Mouse (Mus musculus): ENCODE measurements at regions not wholly inside any gene's neighbourhood (a gene's known extent, or its start where the extent isn't known, plus 50 kb on each side); places are given as distances from the start of the nearest gene placed in this dataset.

GRCm38 (mm10) chr4:84102736-84103135 is 572.3 kb downstream of the Bnc2 start:
- DNase-seq (ENCODE audit: low spot score), result no peak

- DNase-seq (ENCODE audit: low spot score), result no peak
Observed at GRCm38 (mm10) chr4:84108592-84108991, 566.5 kb downstream of the Bnc2 start.

DNA sequence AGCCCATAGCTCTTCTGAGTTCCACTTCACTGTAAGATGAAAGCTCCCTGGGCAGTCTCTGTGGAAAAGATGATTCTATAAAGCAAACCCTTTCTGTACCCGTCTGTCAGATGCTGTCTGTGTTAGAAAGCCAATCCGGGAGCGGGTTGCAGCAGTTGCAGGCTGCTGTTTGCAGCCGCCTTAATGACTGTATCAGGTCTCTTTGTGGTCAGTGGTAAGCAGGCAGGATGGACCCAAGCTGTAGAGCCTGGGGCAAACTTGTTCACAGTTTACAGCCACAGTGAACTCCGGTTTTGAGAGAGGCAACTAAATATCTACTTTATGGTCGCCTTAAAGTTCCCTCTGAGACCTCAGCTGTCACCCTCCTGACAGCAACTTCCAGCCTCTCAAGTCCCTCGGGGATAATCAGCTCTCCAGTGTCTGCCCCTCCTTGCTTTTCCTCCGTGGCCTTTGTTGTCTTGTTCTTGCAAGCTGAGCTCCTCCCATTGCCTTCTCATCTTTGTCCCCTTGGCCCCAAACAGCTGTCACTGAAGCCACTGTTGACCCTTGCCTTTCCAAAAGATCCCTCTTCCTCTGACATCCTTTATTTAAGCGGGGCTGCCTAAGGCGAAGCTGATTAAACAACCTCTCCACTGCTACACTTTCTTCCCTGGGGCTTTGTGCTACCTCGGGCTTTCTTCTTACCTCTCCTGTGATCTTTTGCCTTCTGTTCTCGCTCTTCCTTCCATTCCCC is 565.1 kb downstream of the Bnc2 start:
- no peak for DNase-seq (ENCODE audit: low spot score)

GRCm38 (mm10) chr4:84114162-84115040 is 560.7 kb downstream of the Bnc2 start:
- no peak for DNase-seq (ENCODE audit: low spot score)

DNA sequence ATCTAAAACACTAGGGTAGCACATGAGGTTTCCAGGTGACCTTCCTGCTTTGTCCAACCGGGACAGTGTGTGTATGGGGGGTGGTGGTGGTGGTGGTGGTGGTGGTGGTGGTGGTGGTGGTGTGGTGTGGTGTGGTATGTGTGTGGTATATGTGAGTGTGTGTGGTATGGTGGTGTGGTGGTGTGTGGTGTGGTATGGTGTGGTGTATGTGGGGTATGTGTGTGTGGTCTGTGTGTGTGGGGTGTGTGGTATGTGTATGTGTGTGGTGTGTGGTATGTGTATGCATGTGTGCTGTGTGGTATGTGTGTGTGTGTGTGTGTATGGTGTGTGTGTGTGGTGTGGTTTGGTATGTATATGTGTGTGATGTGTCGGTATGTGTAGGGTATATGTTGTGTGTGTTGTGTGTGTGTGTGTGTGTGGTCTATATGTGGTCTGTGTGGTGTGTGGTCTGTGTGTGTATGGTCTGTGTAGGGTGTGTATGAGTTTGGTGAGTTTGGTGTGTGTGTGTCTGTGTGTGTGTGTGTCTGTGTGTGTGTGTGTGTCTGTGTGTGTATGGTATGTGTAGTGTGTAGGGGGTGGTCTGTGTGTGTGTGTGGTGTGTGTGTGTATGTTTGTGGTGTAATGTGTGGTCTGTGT is 556.7 kb downstream of the Bnc2 start:
- no peak for DNase-seq (ENCODE audit: low spot score)

GRCm38 (mm10) chr4:84119616-84120015 is 555.5 kb downstream of the Bnc2 start:
- no peak for DNase-seq (ENCODE audit: low spot score)

DNA sequence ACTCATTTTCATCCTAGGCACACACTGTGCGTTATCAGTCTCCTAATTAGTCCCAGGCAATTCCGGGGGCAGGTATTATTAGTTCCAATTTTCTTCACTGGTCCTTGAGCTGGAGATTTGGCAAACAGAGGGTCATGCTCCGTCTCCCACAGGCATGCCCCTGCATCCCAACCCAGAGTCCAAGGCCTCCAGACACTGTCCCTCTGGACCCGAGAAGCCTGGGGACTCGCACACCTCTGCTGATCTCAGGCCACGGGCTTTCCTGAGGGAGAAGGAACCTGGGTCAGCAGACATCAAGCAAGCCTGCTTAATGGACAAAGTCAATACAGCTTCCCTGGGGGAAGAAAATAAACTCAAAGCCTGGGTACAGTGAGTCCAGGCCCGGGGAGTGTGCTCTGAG is 554.7 kb downstream of the Bnc2 start:
- no peak for DNase-seq (ENCODE audit: low spot score)

- no peak for DNase-seq (ENCODE audit: low spot score)
Observed at GRCm38 (mm10) chr4:84121442-84121841, 553.6 kb downstream of the Bnc2 start.

GRCm38 (mm10) chr4:84126400-84126799 is 548.7 kb downstream of the Bnc2 start:
- DNase-seq (ENCODE audit: low spot score), result no peak

- DNase-seq (ENCODE audit: low spot score), result no peak
Observed at GRCm38 (mm10) chr4:84127380-84127779, 547.7 kb downstream of the Bnc2 start.

- DNase-seq (ENCODE audit: low spot score), result no peak
Observed at GRCm38 (mm10) chr4:84130840-84131547, 544.1 kb downstream of the Bnc2 start.

- DNase-seq (ENCODE audit: low spot score), result no peak
Observed at GRCm38 (mm10) chr4:84135740-84136139, 539.3 kb downstream of the Bnc2 start.

DNA sequence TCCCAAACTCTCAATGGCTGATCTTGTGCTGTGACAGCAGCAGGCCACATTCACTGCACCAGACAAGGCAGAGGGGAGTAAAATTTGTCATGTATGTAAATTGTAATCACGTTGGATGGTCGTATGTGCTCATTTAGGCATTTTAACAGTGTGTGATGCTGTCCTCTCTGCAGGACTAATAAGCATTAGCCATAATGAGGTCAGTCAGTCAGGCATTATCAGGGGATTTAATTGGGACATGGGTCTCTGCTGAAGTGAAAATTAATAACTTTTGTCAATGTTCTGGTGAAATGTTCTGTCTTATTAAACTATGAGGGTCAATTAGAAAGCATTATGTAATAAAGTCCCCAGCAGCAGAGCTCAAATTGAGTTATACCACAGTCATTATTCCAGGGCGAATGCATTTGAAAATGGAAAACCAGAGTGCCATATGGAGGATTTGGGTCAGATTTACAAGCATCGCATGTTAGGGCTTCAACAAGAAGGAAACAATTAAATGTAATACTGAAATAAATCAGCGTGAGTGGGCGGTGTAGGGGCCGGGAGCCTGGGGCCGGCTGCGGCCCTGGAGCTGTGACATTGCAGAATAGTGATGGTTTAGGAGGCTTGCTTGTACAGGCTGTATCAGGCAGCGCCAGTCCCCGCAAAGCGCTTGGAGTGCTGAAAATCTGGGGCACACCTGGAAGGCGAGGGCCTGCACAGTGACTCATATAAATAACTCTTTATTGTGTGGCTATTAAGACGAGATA is 537.7 kb downstream of the Bnc2 start:
- no peak for DNase-seq (ENCODE audit: low spot score)

DNA sequence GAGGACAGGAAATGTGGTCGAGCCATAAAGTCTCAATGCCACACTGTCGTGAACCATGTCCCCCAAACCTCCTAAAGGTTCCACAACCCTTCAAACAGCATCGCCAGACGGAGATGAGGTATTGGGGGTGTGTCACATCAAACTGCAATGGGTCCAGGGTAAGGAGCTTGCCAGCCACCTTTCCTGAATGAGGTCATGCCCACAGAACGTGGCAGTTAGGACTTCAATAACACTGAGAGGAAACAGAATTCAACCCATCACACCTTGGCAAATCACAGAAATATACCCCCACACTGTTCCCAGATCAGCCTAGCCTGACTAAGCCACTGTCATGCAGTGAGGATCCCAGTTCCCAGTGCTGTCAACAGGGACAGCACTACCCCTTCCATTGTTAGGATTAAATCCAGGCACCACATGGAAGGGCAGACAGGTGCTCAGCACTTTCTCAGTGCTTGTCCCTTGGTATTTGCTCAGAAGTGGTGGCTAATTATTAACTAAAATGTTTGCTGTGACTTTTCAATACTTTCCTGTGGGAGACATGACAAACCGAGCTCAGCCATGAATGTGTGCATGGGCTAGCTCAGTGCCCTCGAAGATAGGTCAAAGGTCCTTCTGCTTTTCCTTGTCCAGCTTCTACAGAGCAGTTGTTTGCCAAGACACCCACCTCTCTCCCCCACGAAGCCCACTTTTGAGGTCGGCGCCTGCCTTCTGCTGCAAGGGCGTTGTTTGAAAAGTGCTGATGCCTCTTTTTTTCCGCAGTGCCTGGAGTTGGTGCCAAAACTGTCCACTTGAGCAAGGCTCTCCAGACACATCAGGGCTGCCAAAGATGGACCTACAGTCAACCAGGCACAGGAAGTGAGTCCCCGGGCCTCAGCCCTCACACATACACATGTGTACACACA is 525.7 kb downstream of the Bnc2 start:
- DNase-seq (ENCODE audit: low spot score), result no peak

- no peak for DNase-seq (ENCODE audit: low spot score)
Observed at GRCm38 (mm10) chr4:84150698-84151097, 524.4 kb downstream of the Bnc2 start.

GRCm38 (mm10) chr4:84151247-84151646 is 523.8 kb downstream of the Bnc2 start:
- DNase-seq (ENCODE audit: low spot score), result no peak

- no peak for DNase-seq (ENCODE audit: low spot score)
Observed at GRCm38 (mm10) chr4:84151971-84152450, 523.1 kb downstream of the Bnc2 start.

- DNase-seq (ENCODE audit: low spot score), result no peak
Observed at GRCm38 (mm10) chr4:84153571-84153970, 521.5 kb downstream of the Bnc2 start.

- DNase-seq (ENCODE audit: low spot score), result no peak
Observed at GRCm38 (mm10) chr4:84157911-84158647, 517.0 kb downstream of the Bnc2 start.

DNA sequence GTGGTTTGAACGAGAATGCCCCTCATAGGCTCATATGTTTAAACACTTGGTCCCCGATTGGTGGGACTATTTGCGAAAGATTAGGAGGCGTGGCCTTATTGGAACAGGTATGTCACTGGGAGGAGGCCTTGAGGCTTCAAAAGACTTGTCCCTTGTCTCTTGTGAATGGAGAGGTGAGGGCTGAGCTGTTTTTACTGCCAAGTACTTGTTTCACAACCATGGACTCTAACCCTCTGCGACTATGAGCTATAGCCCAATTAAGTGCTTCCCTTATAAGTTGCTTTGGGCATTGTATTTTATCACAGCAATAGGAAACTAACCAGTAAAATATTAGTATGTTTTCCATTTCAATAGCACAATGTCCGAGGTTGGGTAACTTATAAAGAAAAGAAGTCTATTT is 511.7 kb downstream of the Bnc2 start:
- no peak for DNase-seq (ENCODE audit: low spot score)

Measured in left cerebral cortex, adult 11 months (tissue).